Mouse (Mus musculus): Measurements from ENCODE around the gene Akt2. TPM values are rescaled to one million over a fixed set of nuclear protein-coding genes. Genes with fewer than 3 reads are reported as not detected.

Gene Akt2
- 68.4 and 71.1 TPM in 2 replicates for polyA plus RNA-seq (2015; fragmentation: Nextera tagmentation; extraction: Ambion mirVana)

DNA sequence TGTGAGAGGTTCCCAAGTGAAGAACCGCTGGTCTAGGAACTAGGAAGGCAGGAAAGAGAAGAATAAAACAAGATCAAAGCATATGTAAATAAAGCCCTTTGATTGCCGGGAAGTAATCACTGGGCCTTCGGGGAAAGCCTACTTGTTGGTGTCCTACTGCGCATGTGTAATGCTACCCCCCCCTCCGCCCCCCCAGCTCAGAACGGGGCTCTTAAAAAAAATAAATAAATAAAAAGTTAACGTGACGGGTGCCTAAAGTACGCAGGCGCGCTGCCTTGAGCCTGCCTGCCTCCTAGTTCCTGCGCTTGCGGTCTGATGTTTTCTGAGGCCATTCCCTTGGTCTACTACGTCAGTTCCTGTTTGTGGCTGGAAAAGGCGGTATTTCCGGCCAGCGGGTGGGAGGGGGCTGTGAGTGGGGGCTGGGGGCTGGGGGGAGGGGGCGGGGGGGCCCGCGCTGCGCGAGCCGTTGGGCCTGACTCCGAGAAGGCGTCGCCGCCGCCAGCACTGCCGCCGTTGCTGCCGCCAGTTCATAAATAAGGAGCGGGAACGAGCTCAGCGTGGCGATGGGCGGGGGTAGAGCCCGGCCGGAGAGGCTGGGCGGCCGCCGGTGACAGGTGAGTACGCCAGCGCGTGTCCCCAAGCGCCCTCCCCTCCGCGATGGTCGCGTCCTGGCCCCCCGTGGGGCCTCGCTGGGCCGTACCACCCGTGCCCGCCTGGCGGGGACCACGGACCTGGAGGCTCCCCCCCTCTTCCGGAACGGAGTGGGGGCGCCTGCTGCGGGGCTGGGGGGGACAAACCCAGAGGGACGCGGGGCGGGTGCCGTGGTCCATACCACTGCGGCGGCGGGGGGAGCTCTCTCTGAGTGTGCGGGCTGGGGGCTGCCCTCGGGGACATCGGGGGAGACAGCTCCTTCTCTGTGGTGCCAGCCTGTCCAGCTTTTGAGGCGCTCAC, at the start of gene Akt2:
Gene Akt2, plus strand, starts transcription at position 287 of the 951 bp plus-strand sequence.
- ATAC-seq, result peak; percentile 92
- WGBS, result under 1% methylated on average over 57 of the region's 71 CpGs
- peak within 1 kb of the TSS; percentile 89 for H3K9ac ChIP-seq

DNA sequence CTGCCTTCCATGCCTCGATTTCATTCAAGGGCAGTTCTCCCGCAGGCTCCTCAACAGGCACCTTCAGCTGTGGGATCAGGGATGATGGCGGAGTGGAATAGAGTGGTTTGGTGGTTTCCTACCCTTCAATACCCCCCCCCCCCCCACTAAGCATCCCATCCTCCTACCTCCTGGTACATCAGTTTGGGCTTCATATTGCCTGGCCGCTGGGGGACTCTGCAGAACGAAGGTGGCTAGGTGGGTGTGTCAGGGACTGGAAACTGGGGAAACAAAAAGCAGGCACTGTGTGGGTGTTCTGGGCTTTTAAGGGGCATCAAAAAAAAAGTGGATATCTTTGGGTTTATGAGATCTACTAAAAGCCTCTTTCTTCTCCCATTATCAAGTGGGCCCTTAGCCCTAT, 49.4 kb upstream of the Akt2 start:
- 65% methylated on average over 5 of the region's 5 CpGs for WGBS
- Histone ChIP-seq H3K9me3 (no peaks in the 10 kb centered on the region), H3K4me3 (replicated peaks) (peak overlapping the region; percentile 42), H3K27ac (no peak overlapping the region), H3K9ac (peak overlapping the region; percentile 61), H3K27me3 (replicated peaks) (no peaks in the 10 kb centered on the region), H3K4me1 (replicated peaks) (peaks cover 9% of the 10 kb centered on the region; the same call in 1 of the 2 replicates), H3K36me3 (no peaks in the 10 kb centered on the region), H3K4me2 (replicated peaks) (peak overlapping the region; percentile 79)
- ATAC-seq, result no peak

More for the DNA sequence above, at the start of gene Akt2:
- H3K4me3 ChIP-seq (replicated peaks), result peak within 1 kb of the TSS; percentile 74
- H3K27ac ChIP-seq, result peak within 1 kb of the TSS; percentile 98
- no peaks in the 10 kb centered on the region for H3K9me3 ChIP-seq
- peak within 1 kb of the TSS; percentile 74 for H3K4me2 ChIP-seq (replicated peaks)
- peaks cover 6% of the 10 kb centered on the region; the same call in 1 of the 2 replicates for H3K36me3 ChIP-seq
- no peaks in the 10 kb centered on the region for H3K27me3 ChIP-seq (replicated peaks)
- H3K4me1 ChIP-seq (replicated peaks), result peaks cover 16% of the 10 kb centered on the region

DNA sequence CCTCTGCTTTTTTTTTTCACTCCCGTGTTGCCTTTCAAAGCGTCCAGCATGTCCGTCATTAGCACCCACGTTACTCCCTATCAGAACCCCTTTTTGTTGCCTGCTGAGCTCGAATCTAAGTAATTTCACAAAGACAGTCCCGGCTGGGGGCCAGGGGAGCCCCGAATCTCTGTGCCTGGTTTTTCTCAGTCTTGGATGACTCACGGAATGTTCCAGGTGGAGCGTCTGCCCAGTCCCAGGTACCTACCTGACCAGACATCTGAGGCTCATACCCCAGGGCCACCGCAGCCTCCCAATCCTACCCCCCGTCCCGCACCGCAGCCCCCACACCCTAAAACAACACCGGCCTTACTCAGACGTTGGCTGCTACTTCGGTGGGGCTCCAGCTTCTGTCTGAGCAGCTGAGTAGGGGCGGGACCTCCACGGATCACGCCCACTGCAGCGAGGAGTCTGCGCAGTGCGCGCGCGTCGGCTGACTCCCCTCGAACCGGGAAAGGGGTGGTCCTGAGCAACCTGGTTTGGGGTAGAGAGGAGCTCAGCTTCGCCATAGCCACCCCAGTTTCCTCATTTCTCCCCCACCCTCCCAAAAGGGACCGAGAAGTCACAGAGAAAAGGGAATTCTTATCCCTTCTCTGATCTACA, 48.8 kb upstream of the Akt2 start:
- ATAC-seq, result peak; percentile 89
- Histone ChIP-seq H3K9ac (peak overlapping the region; percentile 61), H3K27ac (peak overlapping the region; percentile 38; the same call in 1 of the 2 replicates), H3K4me1 (replicated peaks) (peaks cover 9% of the 10 kb centered on the region; the same call in 1 of the 2 replicates), H3K4me3 (replicated peaks) (peak overlapping the region; percentile 42), H3K36me3 (no peaks in the 10 kb centered on the region), H3K27me3 (replicated peaks) (no peaks in the 10 kb centered on the region), H3K9me3 (no peaks in the 10 kb centered on the region), H3K4me2 (replicated peaks) (peak overlapping the region; percentile 79)
- WGBS, result under 1% methylated on average over 30 of the region's 30 CpGs

DNA sequence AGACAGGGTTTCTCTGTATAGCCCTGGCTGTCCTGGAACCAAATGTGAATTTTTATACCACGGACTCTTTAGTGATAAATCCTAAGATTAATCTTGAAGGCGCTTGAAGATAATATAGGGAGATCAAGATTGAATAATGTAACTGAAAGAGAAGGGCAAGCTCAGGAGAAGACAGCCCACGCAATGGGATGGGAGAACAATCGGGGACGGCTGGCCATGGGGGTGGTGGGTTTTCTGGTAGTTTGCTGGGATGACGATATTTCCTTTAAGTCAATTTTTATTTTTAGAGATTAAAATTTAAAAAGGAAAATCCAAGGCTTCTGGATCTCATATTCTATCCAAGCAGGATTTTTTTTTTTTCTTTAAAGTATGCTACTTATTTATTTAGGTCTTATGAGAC, 48.3 kb upstream of the Akt2 start:
- 42% methylated on average over 6 of the region's 6 CpGs for whole genome bisulfite sequencing
- ATAC-seq, result peak; percentile 12
- Histone ChIP-seq H3K9me3 (no peaks in the 10 kb centered on the region), H3K36me3 (no peaks in the 10 kb centered on the region), H3K4me3 (replicated peaks) (peak overlapping the region; percentile 42), H3K27ac (peak overlapping the region; percentile 40; the same call in 1 of the 2 replicates), H3K4me2 (replicated peaks) (peak overlapping the region; percentile 79), H3K4me1 (replicated peaks) (peaks cover 9% of the 10 kb centered on the region; the same call in 1 of the 2 replicates), H3K27me3 (replicated peaks) (no peaks in the 10 kb centered on the region), H3K9ac (peak overlapping the region; percentile 61; the same call in 1 of the 2 replicates)

DNA sequence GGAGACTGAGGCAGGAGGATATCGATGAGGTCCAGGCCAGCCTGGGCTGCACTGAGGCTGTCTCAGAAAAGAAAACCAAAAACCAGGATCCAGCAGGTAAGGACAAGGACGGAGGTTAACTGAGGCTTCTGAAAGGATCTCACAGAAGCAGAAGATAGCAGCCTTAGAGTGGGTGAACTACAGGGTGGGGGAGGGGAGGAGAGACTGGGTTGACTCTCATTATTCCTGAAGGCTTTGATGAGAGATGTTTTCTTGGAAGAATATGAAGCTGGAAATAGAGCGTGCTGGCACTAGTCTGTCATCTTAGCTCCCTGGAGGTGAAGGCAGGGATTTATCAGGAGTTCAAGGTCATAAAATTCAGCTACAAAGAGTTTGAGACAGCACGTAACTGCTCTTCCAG, 47.5 kb upstream of the Akt2 start:
- 82% methylated on average over 4 of the region's 4 CpGs for WGBS
- no peak for ATAC-seq
- H3K27ac ChIP-seq, result peak overlapping the region; percentile 40; the same call in 1 of the 2 replicates

DNA sequence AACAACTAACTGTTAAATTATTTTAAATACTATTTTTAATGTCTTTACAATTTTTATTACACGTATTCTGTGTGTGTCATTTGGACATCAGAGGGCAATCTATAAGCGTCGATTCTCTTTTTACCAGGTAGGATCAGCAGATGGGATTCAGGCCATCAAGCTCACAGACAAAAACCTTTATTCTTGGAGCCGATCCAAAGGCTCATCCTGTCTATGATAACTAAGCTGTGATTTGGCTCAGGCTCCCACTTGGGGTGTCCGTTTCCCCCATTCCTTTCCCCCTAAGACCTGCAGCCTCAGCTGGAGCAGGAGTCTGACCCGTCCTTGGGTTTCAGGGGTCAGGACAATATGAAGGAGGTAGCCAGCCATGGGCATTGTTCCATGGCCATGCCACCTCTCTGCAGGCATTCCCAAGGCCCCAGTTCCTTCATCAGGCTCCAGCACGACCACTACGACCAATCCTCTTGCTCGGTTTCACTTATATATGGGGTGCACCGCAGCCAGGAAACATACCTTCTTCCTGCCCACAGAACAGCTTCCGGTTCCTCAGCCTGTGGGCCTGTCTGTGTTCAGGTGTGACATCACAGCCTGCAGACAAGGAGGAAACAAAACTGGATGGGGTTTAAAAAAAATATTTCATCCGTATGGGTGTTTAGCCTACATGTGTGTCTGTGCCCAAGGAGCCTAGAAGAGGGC, 46.5 kb upstream of the Akt2 start:
- ATAC-seq, result no peak
- 85% methylated on average over 12 of the region's 12 CpGs for WGBS
- Histone ChIP-seq H3K27me3 (replicated peaks) (no peaks in the 10 kb centered on the region), H3K9ac (no peak overlapping the region), H3K36me3 (no peaks in the 10 kb centered on the region), H3K27ac (no peak overlapping the region), H3K9me3 (no peaks in the 10 kb centered on the region), H3K4me3 (replicated peaks) (no peak overlapping the region), H3K4me2 (replicated peaks) (no peak overlapping the region), H3K4me1 (replicated peaks) (peaks cover 9% of the 10 kb centered on the region; the same call in 1 of the 2 replicates)

More for the DNA sequence above, 47.5 kb upstream of the Akt2 start:
- Histone ChIP-seq H3K9me3 (no peaks in the 10 kb centered on the region), H3K9ac (no peak overlapping the region), H3K4me1 (replicated peaks) (peaks cover 9% of the 10 kb centered on the region; the same call in 1 of the 2 replicates), H3K4me3 (replicated peaks) (no peak overlapping the region), H3K27me3 (replicated peaks) (no peaks in the 10 kb centered on the region), H3K4me2 (replicated peaks) (no peak overlapping the region), H3K36me3 (no peaks in the 10 kb centered on the region)

DNA sequence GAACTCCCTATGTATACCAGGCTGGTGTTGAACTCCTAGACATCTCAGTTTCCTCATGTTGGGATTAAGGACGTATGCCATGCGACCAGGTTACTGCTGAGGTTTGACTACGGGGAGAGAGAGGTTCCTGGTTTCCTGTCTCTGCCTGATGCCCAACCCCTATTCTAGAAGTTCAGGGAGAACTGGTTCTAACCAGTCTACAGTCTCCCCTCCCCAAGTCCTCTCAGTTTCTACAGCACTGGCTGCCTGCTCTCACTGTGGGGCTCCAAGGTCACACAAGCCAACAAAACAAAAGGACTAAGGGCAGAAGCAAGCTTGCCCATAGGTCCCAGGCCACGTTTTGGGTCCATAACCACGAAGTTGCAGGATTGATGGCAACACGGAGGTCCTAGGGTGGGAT, 41.8 kb upstream of the Akt2 start:
- ATAC-seq, result no peak

DNA sequence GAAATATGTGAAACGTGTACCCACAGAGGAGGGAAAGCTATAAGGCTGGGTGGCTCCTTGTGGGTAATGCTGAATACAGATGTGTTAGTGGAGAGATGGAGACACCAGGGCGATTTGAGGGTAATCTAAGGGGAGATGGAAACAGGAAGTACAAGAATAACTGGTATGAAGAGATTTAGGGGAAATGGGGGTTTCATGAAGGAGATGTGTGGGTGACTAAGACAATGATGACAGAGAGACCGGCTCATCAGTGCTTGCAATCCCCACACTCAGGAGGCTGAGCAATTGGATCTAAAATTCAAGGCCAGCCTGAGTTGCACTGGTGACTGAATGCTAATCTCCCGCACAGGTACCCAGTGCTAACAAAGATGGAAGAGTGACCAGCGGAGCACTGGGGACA, 39.3 kb upstream of the Akt2 start:
- no peak overlapping the region for H3K9ac ChIP-seq
- H3K4me1 ChIP-seq (replicated peaks), result no peaks in the 10 kb centered on the region; the same call in 1 of the 2 replicates
- H3K4me3 ChIP-seq (replicated peaks), result peak overlapping the region; percentile 70
- no peaks in the 10 kb centered on the region for H3K27me3 ChIP-seq (replicated peaks)
- 48% methylated on average over 5 of the region's 5 CpGs for WGBS
- H3K36me3 ChIP-seq, result no peaks in the 10 kb centered on the region
- H3K9me3 ChIP-seq, result no peaks in the 10 kb centered on the region
- no peak for ATAC-seq
- no peak overlapping the region for H3K27ac ChIP-seq
- H3K4me2 ChIP-seq (replicated peaks), result peak overlapping the region; percentile 72

More for the DNA sequence above, 41.8 kb upstream of the Akt2 start:
- no peaks in the 10 kb centered on the region for H3K27me3 ChIP-seq (replicated peaks)
- H3K9me3 ChIP-seq, result no peaks in the 10 kb centered on the region
- H3K9ac ChIP-seq, result no peak overlapping the region
- H3K36me3 ChIP-seq, result no peaks in the 10 kb centered on the region
- H3K4me1 ChIP-seq (replicated peaks), result no peaks in the 10 kb centered on the region; the same call in 1 of the 2 replicates
- 76% methylated on average over 6 of the region's 6 CpGs for WGBS
- H3K4me3 ChIP-seq (replicated peaks), result no peak overlapping the region
- H3K4me2 ChIP-seq (replicated peaks), result no peak overlapping the region
- H3K27ac ChIP-seq, result no peak overlapping the region

DNA sequence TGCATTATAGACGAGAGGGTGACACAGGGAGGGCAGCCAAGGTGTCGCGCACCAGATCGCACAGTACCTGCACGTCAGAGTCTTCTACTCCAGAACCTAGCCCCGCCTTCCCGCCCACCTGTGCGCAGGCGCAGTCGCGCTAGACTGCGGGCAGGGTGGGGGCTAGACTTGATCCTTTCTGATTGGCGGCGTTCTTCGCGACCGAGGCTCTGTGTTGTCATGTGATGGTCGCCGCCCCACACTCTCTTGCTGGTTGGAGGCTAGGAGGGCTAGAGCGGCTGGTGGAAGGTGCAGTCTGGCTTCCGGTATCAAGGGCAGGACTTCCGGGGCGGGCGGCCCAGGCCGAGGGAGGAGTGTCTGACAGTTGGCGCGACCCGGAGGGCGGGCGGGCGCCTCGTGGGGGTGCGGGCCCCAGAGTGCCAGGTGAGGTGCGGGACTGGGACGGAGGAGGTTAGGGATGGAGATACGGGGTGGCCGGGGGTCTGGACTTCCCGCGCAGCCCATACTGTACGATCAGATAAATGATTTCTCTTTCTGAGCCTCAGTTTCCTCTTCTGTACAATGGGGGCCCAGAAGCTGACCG, 38.3 kb upstream of the Akt2 start, which contains the start of the genes Pld3 and 2310022A10Rik:
Gene Pld3, minus strand, starts transcription at position 288 of the 583 bp plus-strand sequence.
Gene 2310022A10Rik, plus strand, starts transcription at position 303 of the 583 bp plus-strand sequence.
- Histone ChIP-seq H3K36me3 (no peaks in the 10 kb centered on the region), H3K9me3 (no peaks in the 10 kb centered on the region), H3K27me3 (replicated peaks) (no peaks in the 10 kb centered on the region), H3K4me3 (replicated peaks) (peak within 1 kb of the TSS; percentile 70), H3K27ac (peak within 1 kb of the TSS; percentile 48; the same call in 1 of the 2 replicates), H3K9ac (peak within 1 kb of the TSS; percentile 68), H3K4me1 (replicated peaks) (no peaks in the 10 kb centered on the region; the same call in 1 of the 2 replicates), H3K4me2 (replicated peaks) (peak within 1 kb of the TSS; percentile 72)
- ATAC-seq, result peak; percentile 100
- under 1% methylated on average over 41 of the region's 41 CpGs for WGBS

DNA sequence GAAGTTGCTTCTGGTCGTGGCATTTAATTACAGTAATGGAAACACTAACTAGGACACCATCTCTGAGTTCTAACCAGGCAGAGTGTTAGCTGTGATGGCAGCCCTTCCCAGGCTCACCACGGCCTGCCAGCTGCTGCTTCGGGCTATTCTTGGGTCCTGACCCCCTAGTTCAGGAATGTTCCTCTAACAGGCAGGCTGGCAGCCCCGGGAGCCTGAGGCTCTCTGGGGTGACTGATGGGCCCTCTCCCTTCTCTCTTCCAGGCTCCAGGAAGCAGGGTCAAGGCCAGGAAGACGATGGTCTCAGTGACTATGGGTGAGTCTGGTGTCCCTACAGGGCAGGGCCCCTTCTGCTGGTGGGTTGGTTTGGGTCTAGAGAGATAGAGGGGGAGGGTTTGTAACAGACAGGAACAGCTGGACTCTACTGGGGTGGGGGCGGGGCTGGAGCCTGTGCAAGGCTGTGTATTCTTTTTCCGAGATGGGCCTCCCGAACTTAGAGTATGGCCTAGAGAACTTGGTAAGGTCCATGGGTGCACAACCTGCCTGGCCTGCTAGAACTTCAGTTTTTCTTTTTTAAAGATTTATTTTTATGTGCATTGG, 31.0 kb upstream of the Akt2 start:
- no peak for ATAC-seq
- WGBS, result 54% methylated on average over 8 of the region's 8 CpGs

DNA sequence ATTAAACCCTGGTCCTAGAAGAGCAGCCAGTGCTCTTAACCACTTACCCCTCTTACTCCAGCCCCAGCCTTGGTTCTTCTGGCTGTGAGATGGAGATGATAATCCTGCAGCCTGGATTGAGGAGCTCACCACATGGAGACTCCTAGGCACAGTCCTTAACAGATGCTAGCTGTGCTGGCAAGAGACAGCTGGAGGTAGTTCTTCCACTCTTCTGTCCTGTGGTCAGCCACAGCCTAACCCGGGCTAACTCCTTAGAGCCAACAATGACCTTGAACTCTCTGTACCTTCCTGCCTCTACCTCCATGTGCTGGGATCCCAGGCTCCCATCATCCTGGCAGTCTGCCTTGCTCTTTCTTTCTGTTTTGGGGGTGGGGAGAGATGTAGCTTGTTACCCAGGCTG, 30.4 kb upstream of the Akt2 start:
- H3K9me3 ChIP-seq, result no peaks in the 10 kb centered on the region
- no peak overlapping the region for H3K4me2 ChIP-seq (replicated peaks)
- H3K9ac ChIP-seq, result no peak overlapping the region
- no peak for ATAC-seq
- H3K36me3 ChIP-seq, result peaks cover 26% of the 10 kb centered on the region
- no peak overlapping the region for H3K4me3 ChIP-seq (replicated peaks)
- no peaks in the 10 kb centered on the region for H3K27me3 ChIP-seq (replicated peaks)
- no peak overlapping the region for H3K27ac ChIP-seq
- 75% methylated on average over 1 of the region's 1 CpGs for WGBS
- 0 out of 2 replicates have a peak, but pooled peaks cover 4% of the 10 kb centered on the region for H3K4me1 ChIP-seq (replicated peaks)

More for the DNA sequence above, 31.0 kb upstream of the Akt2 start:
- no peak overlapping the region for H3K9ac ChIP-seq
- 0 out of 2 replicates have a peak, but pooled peaks cover 4% of the 10 kb centered on the region for H3K4me1 ChIP-seq (replicated peaks)
- no peak overlapping the region for H3K4me3 ChIP-seq (replicated peaks)
- peaks cover 22% of the 10 kb centered on the region for H3K36me3 ChIP-seq
- no peak overlapping the region for H3K27ac ChIP-seq
- H3K9me3 ChIP-seq, result no peaks in the 10 kb centered on the region
- H3K27me3 ChIP-seq (replicated peaks), result no peaks in the 10 kb centered on the region
- H3K4me2 ChIP-seq (replicated peaks), result no peak overlapping the region

Data from intestine, embryonic 15.5 days (tissue).